Mouse (Mus musculus) lung, adult 2 months (tissue): Measurements from ENCODE around the gene Xcl1. TPM values are rescaled to one million over a fixed set of nuclear protein-coding genes. Genes with fewer than 3 reads are reported as not detected.

ENCODE experiments used
- DNase-seq: peaks from one replicate; pipeline ENCODE4 v3.0.0; 2022
- H3K4me1 ChIP-seq: fragments of 200-500 bp; 2 replicates; pipeline ENCODE4 v1.6.1; 2011; ENCODE audit warnings: low read length; ENCODE audit not compliant: control insufficient read depth, insufficient read depth
- H3K4me3 ChIP-seq: fragments of 200-500 bp; replicated peaks from 2 replicates; pipeline ENCODE3; 2011; ENCODE audit warnings: low read depth, mild to moderate bottlenecking, control low read depth, low read length; ENCODE audit errors: extremely low read depth
- CTCF ChIP-seq: fragments of 200-500 bp; IDR thresholded peaks from 2 replicates; pipeline ENCODE4 v1.5.1; 2011; ENCODE audit warnings: mild to moderate bottlenecking, low read length, control low read depth; ENCODE audit not compliant: insufficient read depth
- POLR2A ChIP-seq: fragments of 200-500 bp; IDR thresholded peaks from 2 replicates; pipeline ENCODE4 v1.6.1; 2011; ENCODE audit warnings: low read depth, mild to moderate bottlenecking, control low read depth, low read length, borderline replicate concordance; ENCODE audit errors: extremely low read depth
- WGBS: fragments of 180-500 bp; shearing (Covaris S2); methylation state at CpG from one replicate; pipeline ENCODE4 v1.1.7; 2018; 5-methylcytosine and 5-hydroxymethylcytosine counted together
- polyA plus RNA-seq: library from polyadenylated mRNA; depleted of rRNA; stranded (reverse); fragments of >200 nt; gene quantifications from 2 replicates; pipeline ENCODE4 v1.2.3, GENCODE M21; 2012; rRNA removed

Gene Xcl1
- polyA plus RNA-seq, 1 experiment, result 0.59 TPM

GRCm38 (mm10) chr1:164895806-164896205 is 39.5 kb downstream of the Xcl1 start:
- WGBS, result 60% methylated on average over 2 of the region's 2 CpGs
- Histone ChIP-seq H3K4me1 (peaks cover 2% of the 10 kb centered on the region; the same call in 1 of the 2 replicates), H3K4me3 (no peak overlapping the region)
- no peak for DNase-seq
- TF ChIP-seq CTCF, result no peak
- TF ChIP-seq POLR2A, result no peak

DNA sequence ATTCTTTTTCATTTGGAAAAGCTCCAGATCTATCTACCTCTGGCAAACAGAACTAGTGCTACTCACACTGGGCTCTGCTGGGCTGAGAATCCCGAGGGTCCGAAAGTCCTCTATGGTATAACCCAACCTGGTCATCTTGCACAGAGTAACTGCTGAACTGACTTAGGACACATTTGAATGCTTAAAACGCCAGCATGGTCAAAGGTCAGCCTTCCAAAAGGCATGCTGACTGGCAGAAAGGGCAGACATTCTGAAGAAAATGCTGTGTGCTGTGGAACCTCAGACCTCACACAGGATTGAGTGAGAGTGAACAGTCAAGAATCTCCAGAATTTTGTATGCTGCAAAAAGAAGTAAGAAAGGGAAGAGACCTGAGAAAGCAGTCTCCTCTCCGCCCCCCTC is 45.0 kb downstream of the Xcl1 start:
- WGBS, result 82% methylated on average over 4 of the region's 4 CpGs

DNA sequence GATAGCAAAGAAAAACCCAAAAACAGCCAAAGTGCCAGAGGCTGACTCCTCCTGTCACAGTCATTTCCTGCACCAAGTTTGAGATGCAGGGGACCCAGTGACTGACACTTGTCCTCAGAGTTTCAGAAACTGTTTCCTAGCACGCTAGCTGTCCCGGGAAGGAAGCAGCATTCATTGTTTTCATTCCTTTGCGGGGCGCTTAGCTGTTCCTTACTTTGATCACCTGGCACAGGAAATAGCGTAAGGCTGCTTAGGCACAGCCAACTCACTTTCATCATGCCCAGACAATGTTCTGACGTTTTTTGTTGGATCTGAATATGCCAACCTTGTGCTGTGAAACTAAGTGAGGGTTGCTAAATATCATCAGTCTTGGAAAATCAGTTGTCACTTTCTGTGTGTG is 46.8 kb downstream of the Xcl1 start:
- WGBS, result 27% methylated on average over 6 of the region's 6 CpGs
- Histone ChIP-seq H3K4me1 (no peaks in the 10 kb centered on the region; the same call in 1 of the 2 replicates), H3K4me3 (no peak overlapping the region)
- no peak for DNase-seq
- TF ChIP-seq POLR2A, result no peak
- no peak for TF ChIP-seq CTCF

More for the DNA sequence above, 45.0 kb downstream of the Xcl1 start:
- no peak for DNase-seq
- no peak for TF ChIP-seq POLR2A
- Histone ChIP-seq H3K4me3 (no peak overlapping the region), H3K4me1 (no peaks in the 10 kb centered on the region; the same call in 1 of the 2 replicates)

- DNase-seq, result no peak
- WGBS, result 60% methylated on average over 2 of the region's 2 CpGs
- Histone ChIP-seq H3K4me1 (no peaks in the 10 kb centered on the region; the same call in 1 of the 2 replicates), H3K4me3 (no peak overlapping the region)
- TF ChIP-seq CTCF (no peak), POLR2A (no peak)
Measured at GRCm38 (mm10) chr1:164887775-164888174, 47.6 kb downstream of the Xcl1 start.

DNA sequence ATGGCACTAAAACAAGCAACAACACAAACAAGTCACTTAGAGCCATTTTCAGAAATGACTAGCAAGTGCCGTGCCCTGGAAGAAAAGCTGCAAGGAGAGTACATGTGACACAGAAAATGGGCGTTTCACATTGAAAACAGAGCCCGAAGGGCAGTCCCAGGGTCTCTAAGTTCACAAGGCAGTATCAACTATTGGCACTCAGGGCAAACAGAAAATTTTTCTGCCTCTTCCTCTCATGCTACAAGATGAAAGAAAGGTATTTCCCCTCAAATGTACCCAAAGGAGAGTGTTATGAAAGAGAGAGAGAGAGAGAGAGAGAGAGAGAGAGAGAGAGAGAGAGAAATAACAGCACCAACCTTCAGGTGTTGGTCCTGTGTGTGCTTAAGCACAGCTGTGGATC is 53.4 kb downstream of the Xcl1 start:
- WGBS, result 63% methylated on average over 3 of the region's 3 CpGs
- H3K4me3 ChIP-seq, result no peak overlapping the region
- TF ChIP-seq POLR2A, result no peak
- TF ChIP-seq CTCF, result no peak
- no peaks in the 10 kb centered on the region for H3K4me1 ChIP-seq
- no peak for DNase-seq

Other genes starting within 250 kb of the Xcl1 start
- gene Dpt, start 138.9 kb downstream of the Xcl1 start, polyA plus RNA-seq, result 69.2 and 71.1 TPM in 2 replicates
- 0.08 and 0.34 TPM in 2 replicates for gene Tbx19, start 225.2 kb upstream of the Xcl1 start, polyA plus RNA-seq